Mouse (Mus musculus) Muller cell, postnatal 12 days (primary cell): ENCODE measurements at regions not wholly inside any gene's neighbourhood (a gene's known extent, or its start where the extent isn't known, plus 50 kb on each side); places are given as distances from the start of the nearest gene placed in this dataset.

Experiments
- DNase-seq: peaks from one replicate; pipeline ENCODE4 v3.0.0-alpha.2; 2015; ENCODE audit errors: inconsistent ontology term

DNA sequence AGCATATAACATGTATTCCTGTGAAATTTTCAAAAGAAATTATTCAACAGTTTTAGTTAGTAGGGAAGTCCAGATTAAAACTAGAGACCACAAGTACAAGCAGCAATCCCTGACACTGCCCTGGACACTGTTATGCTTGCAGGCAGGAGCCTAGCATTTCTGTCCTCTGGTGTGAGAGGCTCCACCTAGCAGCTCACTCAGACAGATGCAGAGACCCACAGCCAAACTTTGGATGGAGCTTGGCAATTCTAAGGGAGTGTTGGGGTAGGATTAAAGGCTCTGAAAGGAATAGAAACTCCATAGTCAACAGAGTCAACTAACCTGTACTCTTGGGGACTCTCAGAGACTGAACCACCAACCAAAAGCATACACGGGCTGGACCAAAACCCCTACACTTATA, 509.8 kb downstream of the Flrt2 start:
- no peak for DNase-seq

DNA sequence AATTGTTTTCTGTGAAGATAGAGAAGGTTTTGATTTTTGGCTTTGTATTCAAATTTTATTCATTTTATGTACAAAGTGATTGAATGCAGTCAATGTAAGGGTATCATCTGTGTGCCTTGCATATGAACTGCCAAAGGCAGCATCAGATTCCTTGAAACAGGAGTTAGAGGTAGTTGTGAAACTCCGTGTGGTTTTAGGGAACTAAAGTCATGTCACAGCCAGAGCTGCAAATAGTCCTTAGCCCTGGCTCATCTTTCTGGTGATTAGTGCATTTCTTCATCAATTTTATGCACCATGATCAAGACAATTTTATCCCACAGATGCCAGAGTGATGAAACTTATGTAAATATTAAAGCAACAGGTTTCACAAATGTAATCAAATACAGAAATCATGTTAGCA, 534.4 kb downstream of the Flrt2 start:
- DNase-seq, result no peak

DNA sequence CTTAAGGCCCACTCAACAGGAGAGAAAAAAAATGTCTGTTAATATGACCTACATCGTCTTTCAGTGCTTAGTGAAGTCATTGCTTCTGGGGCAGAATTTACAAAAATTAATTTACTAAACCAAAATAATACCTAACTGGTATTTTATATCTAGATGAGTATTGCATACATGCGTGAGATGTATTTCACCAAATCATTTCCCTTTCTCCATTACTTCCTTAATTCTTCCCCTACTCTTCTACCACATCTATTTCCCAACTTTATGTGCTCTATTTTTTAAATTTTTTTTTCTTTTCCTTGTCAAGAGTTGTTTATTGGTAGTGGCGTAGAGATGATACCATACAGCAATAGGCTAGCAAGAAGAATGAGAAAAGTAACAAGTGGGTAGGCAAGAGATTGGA, 536.7 kb downstream of the Flrt2 start:
- DNase-seq, result no peak

DNA sequence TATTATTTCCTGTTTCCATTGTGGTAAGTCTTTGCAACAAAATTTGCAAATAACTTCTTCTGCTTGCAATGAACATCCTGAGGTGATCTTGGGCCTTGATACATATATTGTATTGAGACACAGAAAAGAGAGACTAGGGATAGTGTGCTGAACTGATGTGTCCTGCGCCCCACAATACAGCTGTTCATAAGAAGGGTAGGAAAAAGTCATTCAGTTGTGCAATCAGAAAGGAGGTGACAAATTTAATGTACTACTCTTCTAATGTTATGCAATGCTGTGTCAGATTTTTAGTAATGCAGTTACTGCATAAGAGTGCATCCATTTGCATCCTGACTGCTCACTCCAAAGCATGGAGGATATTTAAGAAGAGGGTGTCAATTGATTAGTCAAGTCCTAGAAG, 543.5 kb downstream of the Flrt2 start:
- no peak for DNase-seq

DNA sequence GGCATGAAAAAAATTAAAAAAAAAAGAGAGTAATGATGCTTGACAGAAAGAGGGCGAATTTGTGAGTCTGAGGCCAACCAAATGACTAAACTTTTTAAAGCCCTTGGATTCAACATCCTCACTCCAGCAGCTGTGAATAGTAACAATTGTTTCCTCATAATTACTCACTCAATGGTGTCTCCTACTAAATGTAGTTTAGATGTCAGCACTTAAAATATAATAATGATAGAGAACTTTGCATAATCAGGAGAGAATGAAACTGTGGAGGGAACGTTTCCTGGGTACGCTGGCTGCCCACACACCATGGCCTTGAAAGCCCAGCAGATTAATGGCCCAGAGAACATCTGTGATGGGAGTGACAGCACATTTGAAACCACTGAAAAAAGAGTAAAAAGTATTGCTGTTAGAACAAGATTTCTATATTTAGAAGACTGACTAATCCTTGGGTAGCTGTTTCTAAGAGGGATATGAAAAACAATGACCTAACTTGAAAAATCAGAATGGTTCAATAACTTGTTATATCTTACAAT, 544.0 kb downstream of the Flrt2 start:
- peak; percentile 61 for DNase-seq

DNA sequence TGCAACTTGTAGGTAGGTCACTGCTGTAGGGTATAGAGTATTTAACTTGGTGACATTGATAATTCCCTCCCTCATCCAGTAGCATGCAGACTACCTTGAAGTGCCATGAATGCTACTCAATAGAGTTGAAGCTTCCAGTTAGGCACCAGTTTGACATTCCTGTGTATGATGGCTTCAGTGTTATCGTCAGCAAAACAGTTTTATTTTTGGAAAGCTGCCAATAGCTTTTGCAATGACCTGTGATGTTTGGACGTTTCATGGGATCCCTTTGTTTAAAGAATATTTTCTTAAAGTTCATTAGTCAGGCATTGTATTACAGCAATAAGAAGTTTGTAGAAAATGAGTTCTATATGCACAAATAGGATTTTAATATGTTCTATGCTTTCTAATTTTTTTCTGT, 547.6 kb downstream of the Flrt2 start:
- DNase-seq, result no peak

DNA sequence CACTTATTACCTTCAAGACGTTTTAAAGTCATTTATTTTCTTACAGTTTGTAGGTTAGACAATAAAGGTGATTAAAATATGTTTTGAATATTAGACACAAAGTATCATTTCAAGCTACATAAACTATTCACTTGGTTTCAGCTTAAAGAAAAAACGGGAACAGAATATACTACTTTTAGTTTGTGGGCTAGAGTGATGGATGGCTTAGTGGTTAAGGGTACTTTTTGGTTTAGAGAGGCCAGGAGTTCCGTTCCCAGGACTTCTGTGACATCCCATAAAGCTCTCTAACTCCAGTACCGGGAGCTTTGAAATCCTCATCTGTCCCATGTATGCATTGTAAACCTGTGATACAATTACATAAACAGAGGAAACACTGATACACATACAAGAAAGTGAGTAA, 570.0 kb downstream of the Flrt2 start:
- DNase-seq, result no peak

DNA sequence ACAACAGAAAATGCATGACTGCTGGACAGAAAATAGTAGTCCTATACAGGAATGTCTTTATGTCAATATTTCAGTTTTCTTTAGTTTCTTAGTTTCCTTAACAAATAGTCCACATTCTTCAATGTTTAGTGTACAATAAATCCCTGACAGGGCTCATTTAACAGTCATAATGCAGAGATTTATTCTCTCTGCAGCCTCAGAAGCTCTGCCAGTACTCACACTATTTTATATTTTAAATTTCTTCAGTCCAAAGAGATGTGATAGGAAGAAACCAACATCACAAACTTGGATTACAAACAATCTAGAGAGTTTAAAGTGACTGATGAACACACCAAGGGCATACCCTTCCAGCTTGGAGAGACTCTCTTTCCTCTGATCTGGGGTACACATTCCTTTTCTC, 583.9 kb downstream of the Flrt2 start:
- peak; percentile 4 for DNase-seq

DNA sequence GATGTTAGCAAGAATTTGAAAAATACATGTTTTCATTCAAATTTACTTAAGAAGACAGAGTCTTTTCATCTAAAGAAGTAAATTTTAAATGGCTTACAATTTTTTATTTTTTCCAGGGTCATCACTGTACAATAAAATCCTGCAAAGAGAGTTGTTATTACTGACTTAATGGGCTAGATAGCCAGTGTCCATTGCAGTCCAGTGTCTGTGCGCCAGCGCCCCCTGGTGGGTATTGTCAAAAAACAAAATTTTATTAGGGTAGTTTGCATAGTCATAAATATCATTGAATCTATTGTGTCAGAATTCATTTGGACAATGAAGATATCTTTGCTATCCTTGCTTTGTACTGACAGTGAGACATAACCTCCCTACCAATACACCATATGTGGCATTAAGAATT, 619.1 kb downstream of the Flrt2 start:
- DNase-seq, result peak; percentile 63

DNA sequence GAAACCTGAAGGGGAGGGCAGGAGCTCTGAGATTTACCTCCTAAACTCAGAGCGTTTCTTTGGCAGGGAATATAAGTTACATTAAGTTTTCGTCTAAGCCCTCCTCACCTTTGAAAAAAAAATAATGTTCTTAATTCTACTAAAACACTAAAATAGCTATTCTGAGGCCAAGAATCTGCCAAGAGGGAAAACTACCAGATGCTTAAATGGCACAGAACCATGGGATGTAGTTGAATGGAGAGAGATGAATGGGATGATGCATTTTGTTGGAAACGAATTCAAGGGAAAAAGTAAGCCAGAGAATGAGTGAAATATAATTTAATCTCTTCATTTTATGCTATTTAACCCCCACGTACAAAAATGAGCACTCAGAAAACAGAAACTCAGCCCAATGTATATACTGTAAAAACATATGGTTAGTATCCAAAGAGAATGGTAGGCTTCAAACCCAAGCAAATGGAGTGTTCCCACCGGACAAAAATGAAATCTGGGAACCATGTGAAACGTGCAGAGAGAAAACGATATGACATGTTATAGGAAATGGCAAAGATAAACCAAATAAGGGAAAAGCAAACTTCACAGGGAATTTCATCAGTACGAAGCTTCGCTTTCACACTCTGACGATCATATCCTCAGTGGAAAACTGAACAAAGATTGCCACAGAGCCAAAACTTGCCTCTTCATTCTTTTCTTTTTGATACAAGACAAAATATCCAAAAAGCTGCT, 631.2 kb downstream of the Flrt2 start:
- no peak for DNase-seq

DNA sequence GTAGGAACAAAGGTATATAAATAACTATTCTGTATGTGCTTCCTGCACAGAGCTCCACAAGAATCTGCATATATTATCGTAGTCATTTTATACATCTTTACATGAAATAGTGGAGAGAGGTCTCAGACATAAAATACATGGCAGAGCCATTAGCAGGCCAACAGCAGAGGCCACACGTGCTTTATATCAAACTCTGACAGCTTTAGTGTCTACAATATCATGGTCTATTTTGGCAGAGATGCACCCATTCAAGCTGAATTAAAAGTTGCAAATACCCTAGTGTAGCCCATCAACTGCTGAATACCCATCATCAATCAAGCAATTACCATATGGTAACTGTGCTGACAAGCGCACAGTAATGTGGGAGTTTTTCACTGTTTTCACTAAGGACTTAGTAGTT, 659.1 kb downstream of the Flrt2 start:
- DNase-seq, result no peak

DNA sequence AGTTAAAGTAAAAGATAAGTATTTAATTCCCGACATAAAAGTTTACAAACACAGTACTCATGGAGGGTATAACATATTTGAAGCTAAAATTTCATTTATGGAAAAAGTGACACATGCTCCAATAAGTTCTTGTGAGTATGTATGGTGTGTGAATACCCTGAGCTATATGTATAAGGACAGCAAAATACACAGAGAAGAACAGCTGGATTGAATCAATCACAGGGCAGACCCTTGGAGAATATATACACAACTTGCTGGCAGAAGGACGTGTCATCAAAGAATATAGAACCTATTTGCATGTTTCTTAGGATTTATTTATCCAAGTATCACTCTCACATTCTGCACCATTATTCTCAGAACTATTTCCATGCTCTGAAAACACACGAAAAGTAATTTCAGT, 686.9 kb downstream of the Flrt2 start:
- no peak for DNase-seq

DNA sequence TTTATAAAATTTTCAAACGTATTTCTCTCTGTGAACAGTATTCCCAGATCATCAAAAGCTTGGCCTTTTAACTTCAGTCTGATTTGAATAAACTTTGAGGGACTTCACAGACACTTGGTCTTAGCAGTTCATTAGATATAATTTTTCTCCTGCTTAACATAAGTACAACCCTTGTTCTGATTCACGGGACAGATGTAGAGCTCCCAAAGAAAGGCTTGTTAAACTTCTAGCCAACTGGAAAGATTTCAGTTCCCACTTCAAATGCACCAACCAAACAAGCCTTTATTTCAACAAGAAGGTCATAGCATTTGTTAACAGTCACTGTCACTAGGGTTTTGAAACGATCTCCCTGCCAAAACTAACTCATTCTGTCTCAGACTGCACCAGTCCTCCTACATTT, 727.1 kb downstream of the Flrt2 start:
- peak; percentile 24 for DNase-seq

DNA sequence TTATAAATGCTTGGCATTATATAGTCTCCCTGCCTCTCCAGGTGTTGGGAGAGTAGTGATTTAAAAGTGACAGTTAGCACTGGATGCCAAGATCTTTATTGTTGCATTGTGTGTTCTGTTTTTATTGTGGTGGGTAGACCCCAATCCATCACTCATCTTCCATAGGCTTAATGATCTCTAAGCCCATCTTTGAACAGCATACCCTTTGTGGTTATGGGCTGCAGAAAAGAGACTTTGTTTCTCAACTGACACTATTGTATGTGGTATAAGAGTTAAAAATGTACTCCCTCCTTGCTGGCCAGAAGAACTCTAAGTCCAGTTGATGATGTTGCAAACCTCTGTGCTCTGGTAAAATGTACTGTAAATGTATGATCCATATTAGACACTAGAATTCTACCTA, 727.5 kb downstream of the Flrt2 start:
- no peak for DNase-seq

DNA sequence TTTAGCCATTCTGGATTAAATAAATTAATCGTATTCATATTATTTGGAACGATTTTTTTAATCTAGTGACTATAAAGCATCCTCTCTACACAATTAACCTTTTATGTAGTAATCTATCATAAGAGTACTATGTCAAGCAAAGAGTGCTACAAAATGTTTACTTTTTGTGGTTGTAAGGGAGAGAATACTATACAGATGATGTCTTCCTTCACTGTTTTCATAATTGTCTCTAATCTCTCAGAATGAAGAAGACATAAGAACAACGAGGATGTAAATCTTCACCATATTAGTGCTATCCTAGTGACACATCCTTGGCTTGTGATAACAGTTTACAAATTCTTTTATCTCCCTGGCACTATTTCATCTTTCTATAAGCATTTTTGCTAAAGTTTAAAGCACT, 735.6 kb downstream of the Flrt2 start:
- no peak for DNase-seq

DNA sequence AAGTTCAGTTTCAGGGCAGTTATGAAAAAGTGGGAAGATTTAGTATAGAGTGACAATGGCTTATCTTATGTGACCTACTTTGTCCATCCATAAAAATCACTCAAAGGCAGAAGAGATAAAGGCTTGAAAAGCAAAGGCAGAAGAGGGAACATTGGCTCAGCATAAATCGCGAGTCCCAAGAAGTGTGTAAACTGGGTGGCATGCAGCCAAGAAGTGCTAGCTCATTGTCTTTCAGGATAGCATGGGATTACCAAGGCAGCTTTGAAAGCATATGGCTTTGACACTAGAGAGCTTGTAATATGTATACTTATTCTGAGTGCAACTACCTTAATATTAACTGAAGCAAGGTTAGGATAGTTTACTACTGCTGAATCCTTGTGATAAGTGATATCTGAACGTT, 750.5 kb downstream of the Flrt2 start:
- DNase-seq, result no peak

DNA sequence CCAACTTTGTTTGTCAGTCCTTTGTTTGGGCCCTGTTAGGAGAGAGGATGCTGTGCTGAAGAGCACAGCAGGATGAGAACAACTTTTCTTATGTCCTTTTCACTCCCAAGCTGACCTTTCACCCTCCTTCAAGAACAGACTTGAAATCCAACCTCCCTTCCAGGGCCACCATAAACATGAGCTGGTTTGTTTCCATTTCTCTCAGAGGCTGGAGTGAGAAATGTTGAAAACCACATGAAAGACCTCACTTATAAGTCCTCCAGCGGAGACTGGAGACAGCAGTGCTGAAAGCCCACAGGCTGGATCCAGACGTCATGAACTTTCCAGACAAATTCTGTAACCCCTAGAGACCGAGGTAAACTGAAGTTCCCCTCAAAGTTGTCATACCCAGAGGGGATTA, 761.3 kb downstream of the Flrt2 start:
- DNase-seq, result no peak

DNA sequence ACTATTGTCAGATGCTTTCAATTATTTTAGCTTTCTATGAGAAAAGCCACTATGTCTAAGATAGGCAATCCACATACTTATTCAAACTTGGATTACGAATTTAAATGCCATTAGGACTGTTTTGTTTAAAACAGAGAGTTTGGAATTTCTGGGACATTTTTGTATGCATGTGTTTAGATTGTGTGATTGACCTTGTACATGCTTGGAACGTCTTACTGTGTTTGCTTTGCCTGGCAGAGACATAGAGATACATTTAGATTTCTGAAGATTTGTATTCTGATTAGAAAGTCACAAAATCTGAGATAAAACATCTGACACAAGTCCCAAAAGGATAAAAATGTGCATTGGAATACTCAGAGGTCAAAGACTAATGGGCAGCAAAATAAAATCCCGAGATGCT, 784.3 kb downstream of the Flrt2 start:
- no peak for DNase-seq

DNA sequence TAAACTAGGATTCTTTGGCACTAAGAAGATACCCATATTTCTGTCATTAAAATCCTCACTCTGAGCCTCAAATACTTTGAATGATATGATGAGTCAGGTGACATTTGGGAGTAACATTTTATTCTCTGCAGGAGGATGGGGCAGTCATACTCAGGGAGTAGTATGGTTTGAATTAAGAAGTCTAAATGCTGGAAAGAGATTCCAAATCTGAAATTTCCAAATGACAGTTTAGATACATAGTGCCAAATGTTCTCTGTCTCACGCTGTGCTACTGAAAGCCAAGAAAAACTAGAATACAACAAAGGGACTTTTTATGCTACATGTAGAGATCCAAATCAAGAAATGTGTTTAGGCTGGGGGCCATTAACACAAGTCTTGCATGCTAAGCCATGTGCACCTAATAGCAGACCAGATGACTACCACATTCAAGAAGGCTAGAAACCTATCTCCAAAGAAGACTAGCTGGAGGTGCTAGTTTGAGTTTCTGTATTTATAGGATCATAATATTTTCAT, 796.5 kb downstream of the Flrt2 start:
- DNase-seq, result no peak

DNA sequence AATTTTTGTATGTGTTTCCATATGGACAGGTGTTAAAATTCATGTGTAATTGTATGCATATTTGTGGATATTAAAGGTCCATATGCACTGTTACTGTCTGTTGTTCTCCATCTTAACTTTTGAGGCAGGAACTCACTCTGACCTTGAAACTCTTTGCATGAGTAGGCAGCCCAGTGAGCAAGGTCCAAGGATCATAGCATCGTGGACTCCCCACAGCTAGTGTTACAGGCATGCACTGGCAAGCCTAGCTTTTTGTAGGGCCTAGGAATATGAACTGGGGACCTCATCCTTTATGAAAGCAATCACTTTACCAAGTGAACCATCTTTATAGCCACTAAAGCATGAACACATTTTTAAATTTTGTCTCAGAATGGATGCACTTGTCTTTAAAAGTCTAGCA, 817.6 kb downstream of the Flrt2 start:
- no peak for DNase-seq

DNA sequence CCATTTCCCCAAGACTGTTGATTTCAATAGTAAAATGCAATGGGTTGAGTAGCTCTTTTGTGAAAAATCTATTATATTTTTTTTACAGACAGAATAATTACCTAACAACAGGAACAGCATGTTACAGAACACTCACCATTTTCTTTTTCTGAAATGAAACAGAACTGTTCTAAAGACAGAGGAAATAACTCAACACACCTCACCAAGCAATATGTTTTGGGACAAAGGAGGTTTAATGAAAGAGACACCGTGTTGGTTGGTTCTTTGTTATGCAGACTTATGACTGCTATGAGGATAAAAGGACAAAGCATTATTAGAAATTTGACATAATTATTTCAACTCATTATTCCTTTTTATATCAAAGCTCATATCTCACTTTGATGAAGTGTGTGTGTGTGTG, 866.8 kb downstream of the Flrt2 start:
- no peak for DNase-seq

DNA sequence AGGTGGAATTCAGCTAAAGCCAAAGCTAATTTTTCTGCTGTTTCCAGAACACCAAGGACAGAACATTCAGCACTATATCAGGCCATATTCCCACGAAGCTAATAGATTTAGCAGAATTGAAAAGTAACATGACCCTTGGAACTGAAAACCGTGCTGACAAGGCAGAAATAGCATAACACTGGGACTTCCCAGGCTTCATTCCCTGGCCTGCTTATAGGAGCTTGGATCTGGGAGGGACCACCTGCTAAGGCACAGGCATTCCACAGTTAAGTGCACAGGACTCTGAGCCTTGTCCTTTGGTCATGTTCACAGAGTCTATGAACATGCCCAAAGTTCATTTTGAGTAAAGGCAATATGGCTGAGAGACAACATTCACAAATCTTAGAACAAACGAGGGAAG, 902.8 kb downstream of the Flrt2 start:
- no peak for DNase-seq

DNA sequence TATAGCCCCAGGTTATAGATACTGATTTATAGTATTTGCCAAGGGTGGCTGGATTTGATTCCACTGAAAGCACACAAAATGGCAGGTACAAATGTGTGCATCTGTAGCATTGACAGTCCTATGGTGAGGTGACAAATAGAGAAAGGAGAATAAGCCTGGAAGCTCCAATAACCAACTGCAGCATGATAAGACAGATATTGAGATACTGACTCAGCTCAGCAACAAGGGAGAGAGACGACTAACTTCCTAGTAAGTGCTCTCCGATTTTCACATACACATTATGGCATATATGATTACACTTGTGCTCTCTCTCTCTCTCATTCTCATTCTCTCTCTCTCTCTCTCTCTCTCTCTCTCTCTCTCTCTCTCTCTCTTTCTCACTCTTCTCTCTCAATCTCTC, 923.1 kb downstream of the Flrt2 start:
- no peak for DNase-seq

DNA sequence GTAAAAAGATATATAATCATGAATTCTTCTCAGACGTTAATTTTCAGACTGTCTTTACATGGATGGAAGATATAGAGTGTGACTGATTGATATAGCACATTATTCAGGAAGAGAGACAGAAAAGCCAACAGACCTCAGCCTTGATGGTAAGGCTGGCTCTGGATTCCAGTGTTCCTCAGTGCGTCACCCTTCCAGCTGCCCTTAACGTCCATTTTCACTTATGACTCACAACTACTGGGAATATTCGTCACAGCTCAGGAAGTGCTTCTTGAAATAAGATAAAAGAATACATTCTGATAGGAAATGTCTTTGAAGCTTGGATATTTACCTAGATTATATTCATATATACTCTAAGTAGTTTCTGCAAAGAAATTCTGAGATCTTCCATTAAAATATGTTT, 923.8 kb downstream of the Flrt2 start:
- no peak for DNase-seq
